Mouse (Mus musculus) forebrain, embryonic 16.5 days (tissue): Measurements from ENCODE around the gene Arpc2. TPM values are rescaled to one million over a fixed set of nuclear protein-coding genes. Genes with fewer than 3 reads are reported as not detected.
"Not testable (repeated sequence)": the region's sequence is repeated elsewhere in the genome, so short reads cannot be mapped to it uniquely, and the experiment has no call there.

Experiments used
- ATAC-seq: fragments of 200-750 bp; cut with Nextera tagmentation; 2 replicates; pipeline ENCODE4 v1.8.0; 2017; ENCODE audit warnings: mild to moderate bottlenecking, moderate library complexity
- H3K27ac ChIP-seq: fragments of 300-500 bp; sonication (generic); 2 replicates; pipeline ENCODE4 v1.5.1; 2014; ENCODE audit warnings: low read length, control low read depth
- H3K27me3 ChIP-seq: fragments of 300-500 bp; sonication (generic); replicated peaks from 2 replicates; pipeline ENCODE4 v1.6.1; 2014; ENCODE audit warnings: low read length; ENCODE audit not compliant: control insufficient read depth, insufficient read depth
- H3K36me3 ChIP-seq: fragments of 300-500 bp; sonication (generic); 2 replicates; pipeline ENCODE4 v1.6.1; 2014; ENCODE audit not compliant: control insufficient read depth, insufficient read depth
- H3K4me1 ChIP-seq: fragments of 300-500 bp; sonication (generic); replicated peaks from 2 replicates; pipeline ENCODE4 v1.6.1; 2014; ENCODE audit warnings: low read length; ENCODE audit not compliant: control insufficient read depth, insufficient read depth
- H3K4me2 ChIP-seq: fragments of 300-500 bp; sonication (generic); 2 replicates; pipeline ENCODE4 v1.6.1; 2014; ENCODE audit warnings: mild to moderate bottlenecking, low read length, control low read depth
- H3K4me3 ChIP-seq: fragments of 300-500 bp; sonication (generic); replicated peaks from 2 replicates; pipeline ENCODE4 v1.5.1; 2014; ENCODE audit warnings: mild to moderate bottlenecking, low read length, control low read depth
- H3K9ac ChIP-seq: fragments of 300-500 bp; sonication (generic); replicated peaks from 2 replicates; pipeline ENCODE4 v1.6.1; 2014; ENCODE audit warnings: low read depth, low read length, control low read depth
- H3K9me3 ChIP-seq: fragments of 300-500 bp; sonication (generic); 2 replicates; pipeline ENCODE4 v1.6.1; 2016; ENCODE audit warnings: low read length; ENCODE audit not compliant: control insufficient read depth
- WGBS: fragments of 180-500 bp; shearing (Covaris S2); extraction: QIAGEN DNeasy Blood & Tissue Kit; methylation state at CpG from one replicate; pipeline ENCODE4 v1.1.7; 2014; 5-methylcytosine and 5-hydroxymethylcytosine counted together
- polyA plus RNA-seq: library from polyadenylated mRNA; unstranded; fragments of >200 nt; fragmentation: Nextera tagmentation; extraction: Ambion mirVana; gene quantifications from 2 replicates; pipeline ENCODE4 v1.2.1, GENCODE M21; 2015

Gene Arpc2
- polyA plus RNA-seq, 1 experiment from 2014 or later = 413 TPM

DNA sequence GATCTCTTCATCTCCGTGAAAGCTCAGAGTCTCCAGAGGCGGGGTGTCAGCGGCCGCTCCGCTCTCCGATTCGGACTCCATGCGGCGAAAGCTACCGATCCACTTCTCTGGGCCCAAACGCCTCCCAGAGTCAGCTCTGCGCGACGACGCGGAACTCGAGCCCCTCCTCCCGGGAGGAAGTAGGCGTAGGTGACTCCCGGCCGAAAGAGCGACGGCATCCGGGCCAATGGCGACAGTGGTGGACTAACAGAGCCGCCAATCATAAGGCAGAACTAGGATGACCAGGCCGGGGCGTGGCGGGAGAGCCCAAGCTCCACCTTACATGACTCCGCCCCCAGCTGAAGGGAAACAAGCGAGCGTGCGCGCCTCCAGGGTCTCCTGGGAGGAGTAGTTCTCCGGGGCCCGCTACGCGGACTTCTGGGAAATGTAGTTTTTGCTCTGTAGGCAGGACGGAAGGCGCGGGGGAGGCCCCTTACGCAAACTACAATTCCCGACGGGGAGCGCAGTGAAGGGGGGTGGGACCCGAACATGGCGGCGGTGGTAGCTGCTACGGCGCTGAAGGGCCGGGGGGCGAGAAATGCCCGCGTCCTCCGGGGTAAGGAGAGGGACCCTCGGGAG, 48.8 kb downstream of the Arpc2 start, which contains the start of the genes Aamp and Pnkd:
TSS of gene Aamp (minus strand) at position 196 of the 618 bp plus-strand sequence.
TSS of gene Pnkd (plus strand) at position 388 of the 618 bp plus-strand sequence.
- peak; percentile 97 for ATAC-seq
- H3K9me3 ChIP-seq = no peaks in the 10 kb centered on the region
- H3K36me3 ChIP-seq = peaks cover 5% of the 10 kb centered on the region; the same call in 1 of the 2 replicates
- peak within 1 kb of the TSS; percentile 74 for H3K27ac ChIP-seq
- H3K27me3 ChIP-seq = no peaks in the 10 kb centered on the region
- H3K4me2 ChIP-seq = peak within 1 kb of the TSS; percentile 84
- H3K4me1 ChIP-seq = peaks cover 23% of the 10 kb centered on the region
- WGBS = under 1% methylated on average over 56 of the region's 56 CpGs
- peak within 1 kb of the TSS; percentile 87 for H3K4me3 ChIP-seq
- H3K9ac ChIP-seq = peak within 1 kb of the TSS; percentile 88

DNA sequence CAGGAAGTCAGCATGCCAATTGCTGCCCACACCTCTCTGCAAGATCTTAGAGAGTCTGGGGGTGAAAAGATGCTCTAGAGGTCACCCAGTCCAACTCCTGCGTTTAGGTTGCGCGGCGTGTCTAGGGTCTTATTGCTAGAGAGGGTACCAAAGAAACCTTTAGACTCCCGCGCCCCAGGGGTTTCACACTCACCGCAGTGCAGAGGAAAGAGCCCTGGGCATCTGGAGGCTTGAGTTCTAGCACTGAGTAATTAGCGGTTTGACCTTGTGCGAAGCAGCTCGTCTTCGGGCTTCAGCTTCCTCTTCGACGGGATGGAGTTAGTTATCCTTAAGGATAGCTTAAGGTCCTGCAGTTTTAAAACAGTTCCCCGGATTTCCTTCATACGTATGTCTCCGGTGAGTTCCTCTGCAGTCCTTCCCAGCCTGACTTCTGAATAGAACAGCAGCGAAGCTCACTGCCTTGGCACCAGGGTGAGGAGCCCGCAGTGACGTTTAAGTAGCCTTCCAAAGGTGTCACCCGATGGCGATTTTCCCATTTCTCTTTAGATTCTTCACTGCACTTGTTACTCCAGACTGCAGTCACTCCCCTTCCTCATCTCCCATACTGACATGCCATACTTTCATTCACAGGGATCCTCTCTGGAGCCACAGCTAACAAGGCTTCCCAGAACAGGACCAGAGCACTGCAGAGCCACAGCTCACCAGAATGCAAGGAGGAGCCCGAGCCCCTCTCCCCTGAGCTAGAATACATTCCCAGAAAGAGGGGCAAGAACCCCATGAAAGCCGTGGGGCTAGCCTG, 49.5 kb downstream of the Arpc2 start:
- H3K4me3 ChIP-seq = peak overlapping the region; percentile 87
- no peak for ATAC-seq
- H3K4me2 ChIP-seq = peak overlapping the region; percentile 65
- WGBS = 4% methylated on average over 23 of the region's 23 CpGs
- peaks cover 30% of the 10 kb centered on the region for H3K4me1 ChIP-seq
- H3K27ac ChIP-seq = no peak overlapping the region
- peak overlapping the region; percentile 74 for H3K9ac ChIP-seq
- H3K36me3 ChIP-seq = peaks cover 3% of the 10 kb centered on the region; the same call in 1 of the 2 replicates
- H3K27me3 ChIP-seq = no peaks in the 10 kb centered on the region
- H3K9me3 ChIP-seq = no peaks in the 10 kb centered on the region

DNA sequence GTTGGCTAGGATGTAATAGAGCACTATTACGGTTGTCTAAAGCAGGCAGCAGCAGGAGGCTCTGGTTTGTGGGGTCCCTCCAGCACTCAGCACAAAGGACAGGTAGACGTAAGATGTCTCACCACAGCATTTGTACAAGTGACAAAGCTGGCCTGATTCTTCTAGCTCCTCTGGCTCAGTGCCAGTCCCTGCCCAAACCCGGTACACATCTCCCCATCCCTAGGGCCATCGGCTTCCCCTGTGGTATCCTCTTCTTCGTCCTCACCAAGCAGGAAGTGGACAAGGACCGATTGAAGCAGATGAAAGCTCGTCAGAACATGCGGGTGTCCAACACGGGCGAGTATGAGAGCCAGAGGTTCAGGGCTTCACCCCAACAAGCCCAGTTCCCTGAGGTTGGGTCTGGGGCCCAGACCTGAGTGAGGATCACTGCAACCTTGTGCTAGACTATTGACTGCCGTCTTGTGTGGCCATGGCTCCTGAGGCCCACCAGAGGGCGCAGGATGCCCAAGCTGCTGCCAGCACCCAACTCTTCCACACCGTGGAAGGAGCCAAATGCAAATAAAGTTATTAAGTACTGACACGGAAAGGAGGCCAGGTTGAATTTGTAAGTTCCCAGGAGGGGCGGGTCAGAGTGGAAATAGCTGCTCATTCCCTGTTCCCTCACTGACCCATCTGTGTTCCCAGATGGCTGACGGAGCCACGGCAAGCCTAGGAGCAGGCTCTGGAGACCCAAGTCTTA, 51.2 kb downstream of the Arpc2 start:
- H3K27ac ChIP-seq, H3K9me3 ChIP-seq, H3K4me2 ChIP-seq, H3K9ac ChIP-seq, H3K4me3 ChIP-seq, H3K36me3 ChIP-seq, ATAC-seq, H3K27me3 ChIP-seq: not testable (repeated sequence)
- 64% methylated on average over 15 of the region's 17 CpGs for WGBS
- peaks cover 30% of the 10 kb centered on the region for H3K4me1 ChIP-seq

DNA sequence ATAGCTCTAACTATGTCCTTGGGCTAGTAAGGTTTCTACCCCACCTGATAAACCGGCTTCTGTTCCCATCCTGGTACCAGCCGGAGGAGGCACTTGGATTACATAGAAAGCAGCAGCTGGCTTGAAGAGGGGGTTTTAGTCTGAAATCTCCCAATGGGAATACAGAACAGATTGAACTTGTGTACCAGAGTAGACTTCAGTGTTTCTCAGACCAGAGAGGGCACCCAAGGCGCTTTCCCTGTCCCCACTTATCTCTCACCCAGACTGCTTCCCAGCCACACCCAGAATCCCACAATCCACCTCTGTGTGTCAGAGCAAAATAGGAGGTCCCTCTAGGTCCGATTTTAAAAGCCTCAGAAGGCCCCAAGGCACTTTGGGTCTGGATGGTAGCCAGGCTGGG, 52.4 kb downstream of the Arpc2 start:
- H3K27me3 ChIP-seq = no peaks in the 10 kb centered on the region
- H3K36me3 ChIP-seq = peaks cover 4% of the 10 kb centered on the region; the same call in 1 of the 2 replicates
- ATAC-seq = no peak
- H3K4me1 ChIP-seq = peaks cover 24% of the 10 kb centered on the region
- no peaks in the 10 kb centered on the region for H3K9me3 ChIP-seq
- H3K4me3 ChIP-seq = no peak overlapping the region
- 81% methylated on average over 4 of the region's 4 CpGs for WGBS
- no peak overlapping the region for H3K9ac ChIP-seq
- no peak overlapping the region for H3K27ac ChIP-seq
- no peak overlapping the region for H3K4me2 ChIP-seq

DNA sequence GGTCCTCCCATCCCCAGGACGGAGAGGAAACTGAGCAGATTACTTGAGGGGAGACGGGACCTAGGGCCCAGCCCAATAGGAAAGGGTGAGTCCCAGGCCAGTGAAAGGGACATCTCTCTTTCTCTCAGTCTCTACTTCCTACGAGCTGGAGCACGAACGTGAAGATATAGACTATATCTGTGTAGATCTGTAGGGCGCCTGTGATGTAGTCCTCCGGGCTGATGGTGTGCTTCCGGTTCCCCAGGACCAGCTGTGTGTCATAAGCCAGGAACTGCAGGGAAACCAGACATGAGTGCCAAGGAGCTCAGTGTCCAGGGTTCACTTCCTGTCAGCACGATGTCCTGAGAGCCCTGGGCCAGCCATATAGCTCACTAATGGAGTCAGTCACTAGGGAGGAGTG, 53.4 kb downstream of the Arpc2 start:
- Histone ChIP-seq H3K9ac (no peak overlapping the region), H3K27me3 (no peaks in the 10 kb centered on the region), H3K9me3 (no peaks in the 10 kb centered on the region), H3K4me3 (no peak overlapping the region), H3K27ac (no peak overlapping the region), H3K36me3 (peaks cover 4% of the 10 kb centered on the region; the same call in 1 of the 2 replicates), H3K4me1 (peaks cover 17% of the 10 kb centered on the region), H3K4me2 (no peak overlapping the region)
- WGBS = 92% methylated on average over 9 of the region's 9 CpGs
- no peak for ATAC-seq

DNA sequence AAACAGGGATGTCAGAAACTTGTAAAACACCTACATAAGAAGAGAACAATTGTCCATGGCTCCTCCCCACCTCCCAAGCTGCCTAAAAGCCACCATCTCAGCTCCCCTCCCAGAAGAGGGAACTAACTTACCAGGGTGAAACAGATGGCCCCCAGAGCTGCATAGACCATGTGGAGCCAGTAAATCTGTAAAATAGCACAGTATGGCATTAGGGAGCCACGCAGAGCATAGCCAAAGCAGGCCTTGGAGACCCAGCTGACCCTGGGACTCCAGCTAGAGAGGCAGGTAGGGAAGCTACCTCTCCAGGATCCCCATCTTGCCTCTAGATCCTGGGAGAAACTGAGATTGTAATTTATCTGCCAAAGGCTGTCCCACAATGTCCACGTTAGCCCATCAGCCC, 53.9 kb downstream of the Arpc2 start:
- Histone ChIP-seq H3K27ac (no peak overlapping the region), H3K4me1 (peaks cover 17% of the 10 kb centered on the region), H3K4me3 (no peak overlapping the region), H3K36me3 (peaks cover 4% of the 10 kb centered on the region; the same call in 1 of the 2 replicates), H3K9ac (no peak overlapping the region), H3K9me3 (no peaks in the 10 kb centered on the region), H3K27me3 (no peaks in the 10 kb centered on the region), H3K4me2 (no peak overlapping the region)
- WGBS = 87% methylated on average over 2 of the region's 2 CpGs
- ATAC-seq = no peak

DNA sequence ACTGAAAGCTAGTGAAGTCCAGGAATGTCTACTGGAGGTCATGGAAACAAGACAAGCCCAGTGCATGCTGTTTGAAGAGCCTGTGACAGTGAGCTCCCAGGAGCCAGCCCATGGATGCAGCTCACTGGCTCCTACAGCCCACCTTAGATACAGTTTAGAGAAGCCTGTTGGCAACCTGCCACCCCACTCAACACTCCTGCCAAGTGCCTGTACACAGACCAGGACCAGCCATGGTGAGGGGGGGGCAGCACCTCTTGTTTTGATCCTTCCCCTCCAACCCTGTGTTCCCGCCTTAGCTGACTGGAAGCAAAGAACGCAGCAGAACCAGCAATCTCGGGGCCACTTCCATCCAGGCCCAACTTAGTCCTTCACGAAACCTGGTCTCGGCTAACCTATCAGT, 54.3 kb downstream of the Arpc2 start:
- H3K9ac ChIP-seq = no peak overlapping the region
- no peaks in the 10 kb centered on the region for H3K9me3 ChIP-seq
- no peak overlapping the region for H3K4me2 ChIP-seq
- WGBS = 81% methylated on average over 5 of the region's 5 CpGs
- peaks cover 4% of the 10 kb centered on the region; the same call in 1 of the 2 replicates for H3K36me3 ChIP-seq
- H3K27me3 ChIP-seq = no peaks in the 10 kb centered on the region
- ATAC-seq = no peak
- peaks cover 17% of the 10 kb centered on the region for H3K4me1 ChIP-seq
- H3K4me3 ChIP-seq = no peak overlapping the region
- H3K27ac ChIP-seq = no peak overlapping the region

DNA sequence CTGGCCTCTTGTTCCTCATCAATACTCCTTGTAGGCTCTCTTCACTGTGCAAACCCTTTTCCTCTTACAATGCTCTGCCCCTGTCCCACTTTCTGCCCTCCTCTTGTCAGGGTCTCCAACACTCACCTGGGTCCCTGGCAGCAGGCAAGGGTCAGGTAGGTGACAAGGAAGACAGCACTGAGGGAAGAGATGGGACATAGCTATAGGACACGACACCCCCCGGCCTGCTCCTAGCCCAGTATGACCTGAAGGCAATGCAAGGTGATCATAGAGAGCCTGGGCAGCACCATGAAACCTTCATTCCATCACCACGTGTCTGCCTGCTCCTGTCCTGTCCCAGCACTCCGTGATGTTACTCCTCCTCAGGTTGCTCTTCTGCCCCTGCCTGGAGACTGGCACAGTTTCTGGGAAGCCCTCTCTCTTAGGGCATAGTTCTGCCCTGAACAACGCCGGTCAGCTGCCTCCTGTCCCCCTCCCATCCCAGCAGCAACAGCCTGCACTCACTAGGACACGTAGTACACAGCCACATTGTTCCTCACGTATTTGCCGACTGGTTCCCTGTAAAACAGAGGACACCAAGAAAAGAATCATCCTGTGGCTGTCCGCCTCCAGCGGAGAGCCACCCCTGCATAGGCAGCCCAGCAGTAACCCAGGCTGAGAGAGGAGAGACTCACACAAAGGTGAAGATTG, 56.6 kb downstream of the Arpc2 start:
- 90% methylated on average over 11 of the region's 11 CpGs for WGBS
- Histone ChIP-seq H3K9me3 (no peaks in the 10 kb centered on the region), H3K27ac (no peak overlapping the region), H3K36me3 (peaks cover 4% of the 10 kb centered on the region; the same call in 1 of the 2 replicates), H3K27me3 (no peaks in the 10 kb centered on the region), H3K4me1 (peaks cover 21% of the 10 kb centered on the region), H3K4me3 (no peak overlapping the region), H3K4me2 (no peak overlapping the region), H3K9ac (no peak overlapping the region)
- ATAC-seq = no peak
